ENCODE assay signal across 8 mouse cellular contexts in genomic region chr10:41933536-41933935, GRCm38 (mm10).
DNase-seq lines count a peak whose midpoint lies in the region; ATAC-seq and TF ChIP-seq lines count a peak whose summit lies in the region.

No protein-coding gene starts in this region.

- H3K27ac ChIP-seq in forebrain, embryonic 14.5 days (ENCODE audit: low read depth, low read length) = no peak overlapping the region
- H3K27ac ChIP-seq in forebrain, embryonic 13.5 days = no peak overlapping the region
- H3K27ac ChIP-seq in gastrocnemius, adult 2 months = peak overlapping the region; percentile 78
- H3K27ac ChIP-seq in lung, postnatal 0 days (ENCODE audit: low read length) = no peak overlapping the region

- H3K4me1 ChIP-seq in forebrain, embryonic 14.5 days (ENCODE audit: control insufficient read depth, insufficient read depth, low read length) = peaks cover 45% of the 10 kb centered on the region
- H3K4me1 ChIP-seq in forebrain, embryonic 13.5 days = peaks cover 68% of the 10 kb centered on the region
- peaks cover 16% of the 10 kb centered on the region for H3K4me1 ChIP-seq in lung, postnatal 0 days (ENCODE audit: insufficient read depth, low read depth, low read length)

- 68% methylated on average over 6 of the region's 6 CpGs for WGBS in forebrain, embryonic 14.5 days
- 67% methylated on average over 6 of the region's 6 CpGs for WGBS in forebrain, embryonic 13.5 days
- WGBS in lung, postnatal 0 days = 59% methylated on average over 6 of the region's 6 CpGs

- no peaks in the 10 kb centered on the region for H3K36me3 ChIP-seq in forebrain, embryonic 14.5 days (ENCODE audit: control insufficient read depth, insufficient read depth, low read length)
- H3K36me3 ChIP-seq in forebrain, embryonic 13.5 days (ENCODE audit: poor library complexity, severe bottlenecking) = no peaks in the 10 kb centered on the region
- H3K36me3 ChIP-seq in lung, postnatal 0 days (ENCODE audit: insufficient read depth, low read length) = no peaks in the 10 kb centered on the region

- no peak for TF ChIP-seq EP300 in lung, postnatal 0 days (IDR thresholded peaks at IDR 0.05)

- peak; percentile 71 for TF ChIP-seq CTCF in gastrocnemius, adult 2 months (IDR thresholded peaks at IDR 0.05)
- peak; percentile 74 for TF ChIP-seq CTCF in lung, postnatal 0 days (IDR thresholded peaks at IDR 0.05)

- peak; percentile 41 for DNase-seq in forebrain, embryonic 14.5 days (ENCODE audit: low spot score)
- DNase-seq in CD8-positive naive resting alpha-beta T cell, adult 2 months (ENCODE audit: low read depth in 2 of 2, low spot score in 2 of 2) = peak; percentile 54 to 58
- peak; percentile 64 for DNase-seq in c-Kit-positive CD71-positive TER-119-positive erythroid progenitor cells, embryonic 14.5 days (ENCODE audit: low spot score)
- peak; percentile 66 for DNase-seq in gastrocnemius, adult 2 months
- peak; percentile 62 for DNase-seq in kidney, adult 9 months
- DNase-seq in lung, postnatal 0 days (ENCODE audit: low spot score) = peak; percentile 22
- peak; percentile 37 to 61 for DNase-seq in spleen, postnatal 36 days (ENCODE audit: low spot score in 2 of 2)

- intact Hi-C loops in gastrocnemius, adult 2 months (cut with DNase I) = no loop called here

- H3K4me2 ChIP-seq in forebrain, embryonic 14.5 days (ENCODE audit: low read length) = no peak overlapping the region
- H3K4me2 ChIP-seq in forebrain, embryonic 13.5 days = no peak overlapping the region
- no peak overlapping the region for H3K4me2 ChIP-seq in lung, postnatal 0 days (replicated peaks; ENCODE audit: low read depth, low read length)

- no peaks in the 10 kb centered on the region for H3K9me3 ChIP-seq in forebrain, embryonic 14.5 days (replicated peaks; ENCODE audit: control insufficient read depth, low read length)
- no peaks in the 10 kb centered on the region for H3K9me3 ChIP-seq in forebrain, embryonic 13.5 days (replicated peaks)
- H3K9me3 ChIP-seq in lung, postnatal 0 days (ENCODE audit: low read length) = no peaks in the 10 kb centered on the region

- ATAC-seq in forebrain, embryonic 14.5 days = no peak
- ATAC-seq in forebrain, embryonic 13.5 days = no peak
- no peak for ATAC-seq in lung, postnatal 0 days

- H3K4me3 ChIP-seq in forebrain, embryonic 14.5 days (ENCODE audit: low read depth, low read length) = no peak overlapping the region
- no peak overlapping the region for H3K4me3 ChIP-seq in forebrain, embryonic 13.5 days
- H3K4me3 ChIP-seq in gastrocnemius, adult 2 months = no peak overlapping the region
- no peak overlapping the region for H3K4me3 ChIP-seq in lung, postnatal 0 days (ENCODE audit: low read depth, low read length)

- no peaks in the 10 kb centered on the region for H3K27me3 ChIP-seq in forebrain, embryonic 14.5 days (replicated peaks; ENCODE audit: control insufficient read depth, insufficient read depth, low read length)
- no peaks in the 10 kb centered on the region for H3K27me3 ChIP-seq in forebrain, embryonic 13.5 days
- H3K27me3 ChIP-seq in lung, postnatal 0 days (replicated peaks; ENCODE audit: insufficient read depth, low read length) = no peaks in the 10 kb centered on the region

- no peak overlapping the region for H3K9ac ChIP-seq in forebrain, embryonic 14.5 days (ENCODE audit: low read length)
- no peak overlapping the region for H3K9ac ChIP-seq in forebrain, embryonic 13.5 days
- H3K9ac ChIP-seq in lung, postnatal 0 days (replicated peaks; ENCODE audit: low read depth) = no peak overlapping the region
